Mouse (Mus musculus) erythroblast, embryonic 14.5 days (primary cell): ENCODE measurements around the gene Josd1. TPM values are rescaled to one million over a fixed set of nuclear protein-coding genes. Genes with fewer than 3 reads are reported as not detected.

Experiments
- H3K27me3 ChIP-seq: 2 replicates; pipeline ENCODE4 v1.6.1; 2012; ENCODE audit warnings: inconsistent platforms; ENCODE audit not compliant: control insufficient read depth
- H3K36me3 ChIP-seq: 2 replicates; pipeline ENCODE4 v1.6.1; 2012; ENCODE audit warnings: mild to moderate bottlenecking, inconsistent platforms; ENCODE audit not compliant: control insufficient read depth
- H3K4me1 ChIP-seq: 2 replicates; pipeline ENCODE4 v1.6.1; 2012; ENCODE audit warnings: inconsistent platforms; ENCODE audit not compliant: control insufficient read depth
- H3K4me3 ChIP-seq: replicated peaks from 2 replicates; pipeline ENCODE3; 2012; ENCODE audit warnings: moderate library complexity, mild to moderate bottlenecking, inconsistent platforms
- H3K9me3 ChIP-seq: 2 replicates; pipeline ENCODE4 v1.6.1; 2012; ENCODE audit warnings: low read length, inconsistent platforms, mixed read lengths; ENCODE audit not compliant: control insufficient read depth
- GATA1 ChIP-seq: IDR thresholded peaks from 2 replicates; pipeline ENCODE4 v1.6.1; 2012; ENCODE audit warnings: low read length, inconsistent platforms, mixed read lengths
- TAL1 ChIP-seq: IDR thresholded peaks from 3 replicates; pipeline ENCODE4 v1.6.1; 2012; ENCODE audit warnings: low read length, inconsistent platforms, mixed read lengths
- polyA plus RNA-seq: library from polyadenylated mRNA; stranded (reverse); fragments of >175 nt; gene quantifications from 2 replicates; pipeline ENCODE4 v1.2.3, GENCODE M21; 2012

Gene Josd1
- polyA plus RNA-seq, 1 experiment: 2.5 TPM

DNA sequence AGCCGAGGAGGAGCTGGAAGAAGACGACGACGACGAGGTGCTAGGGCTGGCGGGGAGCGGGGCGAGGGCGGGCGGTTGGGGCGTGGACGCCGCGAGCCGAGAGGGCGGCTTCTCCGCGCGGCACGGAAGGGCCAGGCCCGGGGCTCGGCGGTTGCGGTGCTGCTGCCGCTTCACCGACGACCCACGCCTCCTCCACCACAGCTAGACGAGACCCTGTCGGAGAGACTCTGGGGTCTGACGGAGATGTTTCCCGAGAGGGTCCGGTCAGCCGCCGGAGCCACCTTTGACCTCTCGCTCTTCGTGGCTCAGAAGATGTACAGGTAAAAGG, 16.8 kb downstream of the Josd1 start:
- peaks cover 60% of the 10 kb centered on the region for H3K36me3 ChIP-seq
- H3K27me3 ChIP-seq: no peaks in the 10 kb centered on the region
- TF ChIP-seq GATA1 (no peak), TAL1 (no peak)
- H3K9me3 ChIP-seq: no peaks in the 10 kb centered on the region
- H3K4me1 ChIP-seq: peaks cover 25% of the 10 kb centered on the region
- peak overlapping the region; percentile 89 for H3K4me3 ChIP-seq

DNA sequence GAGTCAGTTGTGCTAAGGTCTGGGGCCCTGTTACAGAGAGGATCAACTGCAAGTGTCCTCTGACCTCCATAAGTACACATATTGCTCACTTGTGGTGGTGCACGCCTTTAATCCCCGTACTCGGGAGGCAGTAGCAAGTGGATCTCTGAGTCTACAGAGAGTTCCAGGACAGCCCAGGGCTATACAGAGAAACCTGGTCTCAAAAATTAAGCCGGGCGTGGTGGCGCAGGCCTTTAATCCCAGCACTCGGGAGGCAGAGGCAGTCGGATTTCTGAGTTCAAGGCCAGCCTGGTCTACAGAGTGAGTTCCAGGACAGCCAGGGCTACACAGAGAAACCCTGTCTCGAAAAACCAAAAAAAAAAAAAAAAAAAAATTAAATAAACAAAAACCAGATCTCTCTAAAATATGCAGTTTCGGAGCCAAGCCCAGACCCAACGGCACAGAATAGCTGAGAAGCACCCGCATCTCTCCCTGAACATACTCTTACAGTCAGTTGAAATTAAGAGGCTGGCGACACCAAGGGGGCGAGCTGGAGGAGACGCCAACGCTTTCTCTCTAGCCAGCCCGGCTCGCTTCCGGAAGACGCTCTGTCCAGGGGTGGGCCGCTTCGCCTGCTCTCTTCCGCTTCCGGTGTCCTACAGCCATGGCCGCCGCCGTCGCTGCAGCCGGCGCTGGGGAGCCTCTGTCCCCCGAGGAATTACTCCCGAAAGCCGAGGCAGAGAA, 17.3 kb downstream of the Josd1 start, which contains the start of gene Tomm22:
Gene Tomm22, plus strand, starts transcription at position 613 of the 723 bp plus-strand sequence.
- no peaks in the 10 kb centered on the region for H3K9me3 ChIP-seq
- peaks cover 60% of the 10 kb centered on the region for H3K36me3 ChIP-seq
- peak within 1 kb of the TSS; percentile 89 for H3K4me3 ChIP-seq
- H3K4me1 ChIP-seq: peaks cover 25% of the 10 kb centered on the region
- TF ChIP-seq GATA1 (no peak), TAL1 (no peak)
- no peaks in the 10 kb centered on the region for H3K27me3 ChIP-seq

DNA sequence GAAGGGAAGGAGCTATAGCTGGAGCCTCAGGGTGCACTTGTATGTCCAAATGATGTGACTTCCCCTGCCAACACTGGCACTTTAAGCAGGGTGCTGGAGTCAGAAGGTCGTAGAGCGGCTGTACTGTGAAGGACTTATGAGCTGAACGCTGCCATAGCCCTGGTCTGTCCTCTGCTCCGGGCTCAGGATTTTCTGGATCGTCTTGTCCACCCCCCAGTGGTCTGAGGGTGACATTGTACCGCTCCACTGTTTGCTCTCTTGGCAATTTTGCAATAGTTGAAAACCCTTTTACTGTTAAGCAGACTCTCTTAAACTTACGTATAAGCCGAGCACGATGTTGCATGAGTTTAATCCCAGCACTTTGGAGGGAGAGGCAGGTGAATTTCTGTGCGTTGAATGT, 18.5 kb downstream of the Josd1 start:
- Histone ChIP-seq H3K36me3 (peaks cover 50% of the 10 kb centered on the region), H3K4me3 (no peak overlapping the region), H3K4me1 (peaks cover 22% of the 10 kb centered on the region)

DNA sequence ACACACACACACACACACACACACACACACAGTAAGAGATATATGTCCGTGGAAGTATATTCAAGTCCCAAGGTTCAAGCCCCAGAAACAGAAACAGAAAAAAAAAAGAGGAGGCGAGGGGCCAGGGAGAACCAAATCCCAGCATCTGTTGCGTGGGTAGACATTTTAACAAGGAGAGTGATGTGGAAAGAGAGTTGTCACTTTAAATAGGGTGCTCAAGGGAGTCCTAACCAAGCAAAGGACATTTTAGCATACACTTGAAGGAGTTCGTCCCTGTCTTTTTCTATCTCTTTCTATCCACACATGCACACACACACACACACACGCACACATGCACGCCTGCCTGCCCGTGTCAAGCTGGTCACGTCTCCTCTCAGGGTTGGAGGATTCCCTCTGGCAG, 23.1 kb downstream of the Josd1 start:
- peaks cover 4% of the 10 kb centered on the region for H3K9me3 ChIP-seq
- peaks cover 11% of the 10 kb centered on the region for H3K4me1 ChIP-seq
- peaks cover 42% of the 10 kb centered on the region for H3K36me3 ChIP-seq
- H3K27me3 ChIP-seq: no peaks in the 10 kb centered on the region
- no peak for TF ChIP-seq GATA1
- TF ChIP-seq TAL1: no peak
- no peak overlapping the region for H3K4me3 ChIP-seq

More for the DNA sequence above, 18.5 kb downstream of the Josd1 start:
- Histone ChIP-seq H3K27me3 (no peaks in the 10 kb centered on the region), H3K9me3 (no peaks in the 10 kb centered on the region)
- TF ChIP-seq GATA1: no peak
- no peak for TF ChIP-seq TAL1

DNA sequence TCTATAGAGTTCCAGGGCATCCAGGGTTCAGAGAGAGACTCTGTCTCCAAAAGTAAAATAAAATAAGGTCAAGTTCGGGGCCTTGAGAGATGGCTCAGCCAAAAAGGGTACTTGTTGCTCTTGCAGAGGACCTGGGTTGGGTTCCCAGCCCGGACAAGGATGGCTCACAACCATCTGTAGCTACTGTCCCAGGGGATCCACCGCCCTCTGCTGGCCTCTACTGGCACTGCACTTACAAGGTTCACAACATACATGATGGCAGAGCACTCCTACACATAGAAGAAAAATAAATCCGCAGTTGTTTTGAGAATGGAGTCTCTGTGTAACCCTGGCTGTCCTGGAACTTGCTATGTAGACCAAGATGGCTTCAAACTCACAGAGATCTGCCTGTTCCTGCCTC, 25.9 kb downstream of the Josd1 start:
- Histone ChIP-seq H3K36me3 (peaks cover 33% of the 10 kb centered on the region), H3K4me3 (no peak overlapping the region)
- no peak for TF ChIP-seq GATA1
- no peak for TF ChIP-seq TAL1

DNA sequence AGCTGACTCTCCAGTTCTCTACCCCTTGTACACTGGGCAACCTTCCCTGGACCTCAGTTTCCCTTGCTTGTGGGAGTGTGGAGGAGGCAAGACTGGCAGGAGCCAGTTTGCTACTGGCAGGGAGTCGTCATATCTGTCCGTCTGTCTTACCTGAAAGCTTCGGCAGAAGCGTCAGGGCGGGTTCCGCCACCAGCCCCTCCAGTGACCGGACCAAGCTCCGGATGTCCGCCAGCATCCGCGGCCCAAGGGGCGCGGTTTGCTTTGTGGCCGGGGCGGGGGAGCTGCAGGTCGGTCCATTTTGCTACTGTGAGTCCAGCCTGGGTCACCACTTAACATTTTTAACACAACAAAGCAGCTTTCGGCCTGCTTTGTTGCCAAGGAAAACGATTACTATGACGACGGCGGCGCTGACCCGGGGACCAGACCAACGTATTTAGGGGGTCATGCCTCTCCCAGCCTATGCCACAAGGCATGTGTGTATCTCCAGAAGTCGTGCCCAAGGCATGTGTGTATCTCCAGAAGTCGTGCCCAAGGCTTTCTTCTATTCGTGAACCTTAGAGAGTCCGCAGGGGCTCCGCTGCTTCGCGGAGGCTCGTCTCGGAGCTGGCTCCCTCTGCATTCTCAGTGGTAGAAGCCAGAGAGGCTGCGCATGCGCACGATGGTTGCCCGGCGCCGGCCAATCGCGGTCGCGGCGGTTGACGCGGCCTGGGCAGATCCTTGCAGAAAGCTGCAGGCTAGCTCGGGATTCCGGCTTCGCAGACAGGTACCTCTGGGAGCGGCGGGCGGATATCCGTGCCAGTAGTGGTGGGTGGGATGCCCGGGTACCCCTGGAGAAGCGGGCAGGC, 29.0 kb downstream of the Josd1 start, which contains the start of the genes Fam227a and Cby1:
Gene Fam227a, minus strand, starts transcription at position 426 of the 845 bp plus-strand sequence.
Gene Cby1, plus strand, starts transcription at position 669 of the 845 bp plus-strand sequence.
- H3K9me3 ChIP-seq: peaks cover 4% of the 10 kb centered on the region
- peak within 1 kb of the TSS; percentile 83 for H3K4me3 ChIP-seq

More for the DNA sequence above, 25.9 kb downstream of the Josd1 start:
- Histone ChIP-seq H3K27me3 (no peaks in the 10 kb centered on the region), H3K4me1 (peaks cover 30% of the 10 kb centered on the region), H3K9me3 (peaks cover 4% of the 10 kb centered on the region)

DNA sequence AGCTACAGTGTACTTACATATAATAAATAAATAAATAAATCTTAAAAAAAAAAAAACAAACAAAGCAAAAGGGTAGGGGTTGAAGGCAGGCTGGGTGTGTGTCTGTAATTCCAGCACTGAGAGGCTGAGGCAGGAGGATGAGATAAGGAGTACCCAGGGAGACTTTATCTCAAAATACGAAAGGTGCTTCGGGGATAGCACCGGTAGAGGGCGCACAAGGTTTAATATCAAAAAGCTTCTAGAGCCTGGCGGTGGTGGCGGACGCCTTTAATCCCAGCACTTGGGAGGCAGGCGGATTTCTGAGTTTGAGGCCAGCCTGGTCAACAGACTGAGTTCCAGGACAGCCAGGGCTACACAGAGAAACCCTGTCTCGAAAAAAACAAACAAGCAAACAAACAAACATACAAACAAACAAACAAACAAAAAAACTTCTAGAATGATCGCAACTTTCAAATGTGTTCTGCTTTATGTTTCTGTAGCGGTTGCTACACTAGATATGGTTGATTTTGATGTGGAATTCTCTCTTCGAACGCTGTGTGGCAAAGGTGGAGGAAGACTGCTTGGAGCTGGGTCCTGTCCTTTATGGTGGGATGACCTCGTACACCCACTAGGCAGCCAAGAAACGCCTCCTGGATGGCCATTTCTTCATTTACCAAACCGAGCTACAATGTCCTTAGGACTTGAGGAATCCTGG, 29.7 kb downstream of the Josd1 start:
- Histone ChIP-seq H3K36me3 (peaks cover 14% of the 10 kb centered on the region), H3K27me3 (no peaks in the 10 kb centered on the region), H3K4me1 (peaks cover 30% of the 10 kb centered on the region), H3K4me3 (peak overlapping the region; percentile 83), H3K9me3 (peaks cover 4% of the 10 kb centered on the region)
- TF ChIP-seq TAL1: no peak
- peak; percentile 55; the same call in 1 of the 2 replicates for TF ChIP-seq GATA1

More for the DNA sequence above, 29.0 kb downstream of the Josd1 start, which contains the start of the genes Fam227a and Cby1:
- Histone ChIP-seq H3K4me1 (peaks cover 30% of the 10 kb centered on the region), H3K36me3 (peaks cover 17% of the 10 kb centered on the region), H3K27me3 (no peaks in the 10 kb centered on the region)
- TF ChIP-seq GATA1: no peak

DNA sequence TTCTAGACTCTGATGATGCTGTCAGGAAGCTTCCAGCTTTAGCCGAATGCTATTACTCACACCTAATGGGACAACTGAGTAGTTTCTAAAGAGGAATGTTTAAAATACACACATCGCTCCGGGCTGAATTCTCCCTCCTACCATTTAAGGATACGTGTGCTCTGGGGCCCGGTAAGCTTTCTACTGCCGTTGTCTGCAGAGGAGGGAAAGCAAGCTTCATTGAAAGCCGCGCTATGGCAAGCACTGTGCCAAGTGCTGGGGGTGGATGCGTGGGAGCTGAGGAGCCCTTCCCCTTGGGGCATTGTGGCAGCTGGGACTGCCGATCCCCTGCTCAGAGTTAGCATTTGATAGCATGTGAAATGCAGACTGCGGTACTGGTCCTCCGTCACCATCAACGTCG, 31.3 kb downstream of the Josd1 start:
- no peaks in the 10 kb centered on the region for H3K9me3 ChIP-seq
- peaks cover 30% of the 10 kb centered on the region for H3K4me1 ChIP-seq
- TF ChIP-seq GATA1: no peak
- no peak for TF ChIP-seq TAL1
- H3K4me3 ChIP-seq: no peak overlapping the region
- peaks cover 3% of the 10 kb centered on the region for H3K36me3 ChIP-seq
- H3K27me3 ChIP-seq: no peaks in the 10 kb centered on the region
